Mouse (Mus musculus) left cerebral cortex, postnatal 14 days (tissue): Measurements from ENCODE around the gene Sfi1. TPM values are rescaled to one million over a fixed set of nuclear protein-coding genes. Genes with fewer than 3 reads are reported as not detected.
"Not testable (repeated sequence)": the region's sequence is repeated elsewhere in the genome, so short reads cannot be mapped to it uniquely, and the experiment has no call there.

Experiments
- DNase-seq, 2 experiments: peaks; one replicate each; pipeline ENCODE4 v3.0.0; 2021 to 2022; ENCODE audit warnings: low spot score in 2 of 2, mixed read lengths in 1 of 2
- intact Hi-C: fragments of 180-260 bp; cut with DNase I; formaldehyde crosslinking; loops from one replicate; pipeline ENCODE4 v1.15.1; 2025
- total RNA-seq, 2 experiments: library from RNA; stranded (reverse); gene quantifications; 2 replicates each; pipeline ENCODE4 v1.2.3; 2021

Gene Sfi1
- total RNA-seq, 2 experiments from 2014 or later = 43.2 to 49.5 TPM

DNA sequence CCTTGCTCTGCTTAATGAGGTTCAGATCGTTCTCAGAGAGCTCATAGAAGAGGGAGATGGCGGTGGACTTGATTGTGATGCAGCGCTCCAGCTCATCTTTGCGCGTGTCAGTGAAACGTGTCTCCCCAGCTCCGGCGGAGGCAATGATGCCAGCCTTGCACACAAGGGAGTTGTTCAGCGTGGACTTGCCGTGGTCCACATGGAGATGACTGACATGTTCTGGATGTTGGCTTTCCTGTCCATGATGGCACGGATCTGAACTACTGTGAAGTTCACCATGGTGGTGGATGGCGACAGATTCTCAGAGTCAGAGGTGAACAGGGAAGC is 42.6 kb downstream of the Sfi1 start:
- intact Hi-C loops, DNase-seq: not testable (repeated sequence)

DNA sequence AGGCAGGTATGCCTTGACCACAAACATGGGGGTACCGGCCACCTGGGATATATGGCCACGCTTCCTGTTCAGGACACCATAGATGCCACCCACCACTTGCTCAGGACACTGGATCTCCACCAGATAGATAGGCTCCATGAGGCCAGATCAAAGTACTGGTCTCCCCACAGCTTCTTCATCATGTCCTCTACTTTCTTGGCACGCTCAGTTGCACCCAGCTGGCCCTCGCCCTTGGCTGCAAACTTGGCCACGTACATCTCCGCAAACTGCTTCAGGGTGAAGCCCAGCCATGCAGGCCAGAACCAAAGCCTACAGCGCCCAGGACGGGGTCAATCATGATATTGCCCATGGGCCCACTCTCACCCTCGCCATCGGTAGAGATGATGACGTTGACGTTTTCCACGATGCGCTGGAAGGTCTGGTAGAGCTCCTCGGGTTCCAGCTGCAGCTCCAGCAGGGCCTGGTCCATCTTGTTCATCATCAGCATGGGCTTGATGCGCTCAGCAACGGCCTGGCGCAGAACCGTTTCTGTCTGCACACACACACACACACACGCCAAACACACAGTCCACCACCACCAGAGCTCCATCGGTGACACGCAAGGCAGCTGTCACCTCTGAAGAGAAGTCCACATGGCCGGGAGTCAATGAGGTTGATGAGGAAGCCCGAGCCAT is 43.1 kb downstream of the Sfi1 start:
- DNase-seq, intact Hi-C loops: not testable (repeated sequence)

DNA sequence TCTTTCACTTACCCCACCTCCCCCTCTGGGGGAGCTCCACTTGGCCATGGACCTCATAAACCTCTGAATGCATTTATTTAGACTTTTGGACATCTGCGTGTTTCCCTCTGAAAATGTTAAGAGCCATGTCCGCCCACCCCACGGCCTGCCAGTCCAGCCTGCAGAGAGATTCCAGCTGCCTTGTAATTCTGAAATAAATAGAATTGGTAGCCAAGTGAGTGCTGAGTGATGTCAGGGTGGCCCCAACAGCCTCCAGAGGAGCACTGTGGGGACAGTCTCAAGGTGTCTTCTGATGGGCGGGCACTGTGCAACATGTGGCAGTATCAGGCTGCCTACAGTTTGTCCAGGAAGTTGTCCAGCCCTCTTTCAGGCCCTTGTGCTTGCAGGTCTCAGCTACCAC is 43.8 kb downstream of the Sfi1 start:
- DNase-seq, intact Hi-C loops: not testable (repeated sequence)

DNA sequence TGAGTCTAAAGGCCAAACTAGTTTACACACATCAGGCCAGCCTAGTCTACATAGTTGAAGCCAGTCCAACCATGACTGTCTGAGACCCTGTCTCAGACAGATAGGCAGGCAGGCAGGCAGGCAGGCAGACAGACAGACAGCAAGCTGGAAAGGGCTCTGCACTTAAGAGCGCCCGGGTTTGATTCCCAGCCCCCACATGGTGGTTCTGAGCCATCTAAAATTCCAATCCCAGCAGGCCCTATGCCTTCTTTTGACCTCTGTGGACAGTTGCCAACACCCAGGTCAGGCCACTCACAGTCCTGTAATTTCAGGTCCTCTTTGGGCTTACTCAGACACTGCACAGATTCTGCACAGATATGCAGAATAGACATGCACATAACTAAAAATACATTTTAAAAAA is 46.5 kb downstream of the Sfi1 start:
- intact Hi-C loops, DNase-seq: not testable (repeated sequence)

DNA sequence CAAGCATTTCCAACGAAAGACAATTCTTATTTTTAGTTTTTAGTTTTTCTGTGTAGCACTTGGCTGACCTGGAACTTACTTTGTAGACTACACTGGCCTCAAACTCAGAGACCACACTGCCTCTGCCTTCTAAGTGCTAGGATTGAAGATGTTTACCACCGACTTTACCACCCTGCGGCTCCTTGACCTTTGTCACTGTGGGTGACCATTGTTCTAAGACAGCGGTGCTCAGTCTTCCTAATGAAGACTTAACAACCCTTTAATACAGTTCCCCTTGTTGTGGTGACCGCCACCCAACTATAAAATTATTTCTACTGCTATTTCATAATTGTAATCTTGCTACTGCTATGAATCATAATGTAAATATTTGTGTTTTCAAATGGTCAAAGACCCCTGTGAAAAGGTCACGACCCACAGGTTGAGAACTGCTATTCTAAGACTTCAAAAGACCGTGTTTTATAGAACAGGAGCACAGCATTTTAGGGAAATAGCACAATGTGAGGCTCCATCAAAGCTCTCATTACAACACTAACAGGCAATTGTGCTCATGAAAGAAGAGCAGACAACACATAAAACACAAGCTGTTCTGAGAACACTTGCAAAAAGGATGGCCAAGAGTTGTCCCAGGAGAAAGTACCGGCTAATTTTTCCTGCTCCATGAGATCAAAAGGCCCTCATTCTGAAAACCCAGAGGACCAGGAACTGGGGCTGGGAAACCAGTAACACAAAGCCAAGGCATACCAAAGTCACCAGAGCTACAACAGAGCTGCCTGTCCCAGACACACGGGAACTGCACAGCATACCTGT is 47.7 kb downstream of the Sfi1 start:
- intact Hi-C loops, DNase-seq: not testable (repeated sequence)

DNA sequence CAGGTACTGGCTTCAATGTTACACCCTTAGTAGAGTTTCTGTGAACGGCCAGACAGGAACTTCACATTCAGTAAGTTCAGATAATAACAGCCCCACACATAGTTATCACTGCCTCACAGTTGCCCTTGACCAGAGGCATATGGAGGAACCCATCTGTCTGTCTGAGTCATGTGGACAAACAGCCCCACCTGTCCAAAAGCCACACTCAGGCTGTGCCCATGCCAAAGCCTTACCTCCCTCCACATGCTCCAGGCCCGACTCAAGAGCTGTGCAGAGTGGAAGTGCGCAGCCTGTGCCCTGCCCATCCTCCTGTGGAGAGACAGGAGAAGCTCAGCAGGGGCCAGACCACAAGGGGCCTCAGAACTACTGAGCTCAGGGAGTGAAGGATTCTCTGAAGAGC is 49.3 kb downstream of the Sfi1 start:
- DNase-seq, intact Hi-C loops: not testable (repeated sequence)

DNA sequence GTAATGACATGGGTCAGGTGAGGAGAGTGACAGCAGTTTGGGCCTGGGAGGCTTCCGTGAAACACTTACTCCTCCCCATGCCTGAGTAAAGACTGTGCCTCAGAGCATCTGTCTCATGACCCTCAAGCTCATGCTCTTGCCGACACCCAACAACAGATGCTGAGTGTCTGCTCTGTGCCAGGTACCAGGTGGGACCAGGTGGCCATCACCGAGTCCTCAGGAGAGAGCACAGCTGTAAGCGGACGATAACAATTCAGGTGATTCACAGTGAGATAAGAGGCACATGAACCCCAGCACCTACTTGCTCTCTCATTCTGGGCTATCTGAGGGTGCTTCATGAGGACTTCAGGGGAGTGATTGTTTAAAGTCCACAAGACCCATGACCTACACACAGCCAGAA is 50.9 kb downstream of the Sfi1 start:
- intact Hi-C loops = not testable (repeated sequence)
- peak; percentile 74 to 93 for DNase-seq

DNA sequence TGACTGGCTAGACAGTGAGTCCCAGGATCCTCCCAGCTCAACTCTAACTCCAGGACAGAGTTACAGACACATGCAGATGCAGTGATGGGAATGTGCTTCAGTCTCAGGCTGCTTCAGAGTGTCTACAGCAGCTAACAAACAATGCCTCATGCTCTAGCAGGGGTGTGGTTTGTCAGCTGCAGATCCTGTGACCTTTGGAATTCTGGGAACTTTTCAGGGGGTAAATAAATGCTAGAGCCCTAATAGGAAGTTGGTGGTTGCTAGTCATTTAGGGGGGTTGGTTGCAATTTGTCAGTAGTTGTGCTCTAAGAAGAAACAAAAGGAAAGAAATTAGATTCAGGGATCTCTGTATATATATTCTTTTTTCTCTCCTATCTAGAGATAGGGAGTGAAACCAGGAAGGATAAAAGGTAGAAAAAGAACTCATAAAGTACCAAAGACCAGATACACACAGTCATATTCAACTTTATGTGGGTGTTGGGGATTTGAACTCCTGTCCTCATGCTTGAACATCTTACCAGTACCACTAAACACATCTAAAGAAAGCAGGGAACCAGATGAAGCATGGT is 52.2 kb downstream of the Sfi1 start:
- DNase-seq, intact Hi-C loops: not testable (repeated sequence)

DNA sequence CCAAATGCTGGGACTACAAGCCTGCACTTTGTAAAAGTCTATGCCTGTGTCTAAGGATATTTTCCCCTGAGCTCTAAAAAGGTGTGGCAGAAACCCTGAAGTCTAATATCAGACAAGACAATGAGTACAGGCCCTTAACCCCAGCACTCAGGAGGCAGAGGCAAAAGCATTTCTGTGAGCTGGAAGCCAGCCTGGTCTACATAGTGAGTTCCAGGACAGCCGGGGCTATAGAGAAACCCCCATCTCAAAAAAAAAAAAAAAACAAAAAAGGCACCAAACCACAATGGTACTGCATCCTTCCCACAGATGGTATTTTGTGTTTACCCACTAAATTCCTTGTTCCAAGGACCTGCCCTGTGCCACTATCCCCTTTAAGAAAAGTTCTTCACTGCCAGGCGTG is 54.9 kb downstream of the Sfi1 start:
- DNase-seq, intact Hi-C loops: not testable (repeated sequence)

DNA sequence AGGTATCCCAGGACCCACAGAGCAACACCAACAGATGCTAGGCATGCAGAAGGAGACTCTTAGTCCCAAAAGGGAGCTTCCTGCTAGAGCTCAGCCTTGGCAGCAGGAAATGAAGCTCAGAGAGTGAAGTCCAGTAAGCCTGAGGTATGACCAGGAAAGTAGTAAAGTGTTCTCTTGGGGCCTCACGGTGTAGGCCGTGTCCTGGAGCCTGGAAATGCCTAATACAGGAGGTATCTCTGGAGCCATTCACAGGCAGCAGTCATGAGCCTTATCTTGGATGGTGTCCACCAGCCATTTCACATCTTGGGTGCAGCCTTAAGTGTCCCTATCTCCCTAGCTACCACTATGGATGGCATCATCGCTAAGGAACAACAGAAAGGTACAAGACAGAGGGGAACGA is 56.0 kb downstream of the Sfi1 start:
- DNase-seq, intact Hi-C loops: not testable (repeated sequence)

DNA sequence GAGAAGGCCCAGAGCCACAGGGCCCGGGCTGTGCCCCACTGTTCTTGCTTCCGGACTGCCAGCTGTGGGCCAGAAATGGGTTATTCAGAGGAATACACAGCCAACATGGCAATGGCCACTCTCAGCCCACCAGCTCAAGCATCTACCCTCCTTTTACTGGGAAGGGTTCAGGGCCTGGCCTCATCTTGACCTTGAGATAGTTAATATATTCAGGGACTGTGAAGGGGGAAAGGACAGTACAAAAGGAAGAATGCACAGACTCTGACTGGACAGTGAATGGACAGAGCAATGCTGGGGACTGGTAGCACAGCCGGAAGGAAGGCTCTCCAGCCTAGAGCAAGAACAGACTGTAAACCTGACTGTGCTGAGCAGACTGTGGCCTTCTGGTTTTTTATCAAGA is 57.3 kb downstream of the Sfi1 start:
- DNase-seq, intact Hi-C loops: not testable (repeated sequence)

DNA sequence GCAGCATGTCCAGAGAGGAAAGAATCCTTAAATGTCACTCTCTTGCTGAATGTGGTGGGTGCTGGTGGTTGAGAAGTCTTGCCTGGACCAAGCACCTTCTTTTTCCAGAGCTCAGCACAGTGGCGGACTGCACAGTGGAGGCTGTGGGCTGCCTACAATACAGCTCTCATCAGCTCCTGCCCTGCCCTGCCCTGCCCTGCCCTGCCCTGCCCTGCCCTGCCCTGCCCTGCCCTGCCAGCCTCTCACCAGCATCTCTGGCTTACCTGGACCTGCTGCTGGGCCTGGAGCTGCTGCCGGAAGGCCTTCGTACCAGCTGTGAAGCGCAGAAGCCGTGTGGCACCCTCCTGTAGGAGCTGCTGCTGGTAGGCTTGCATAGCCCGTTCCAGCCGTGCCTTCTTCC is 57.9 kb downstream of the Sfi1 start:
- DNase-seq, intact Hi-C loops: not testable (repeated sequence)

DNA sequence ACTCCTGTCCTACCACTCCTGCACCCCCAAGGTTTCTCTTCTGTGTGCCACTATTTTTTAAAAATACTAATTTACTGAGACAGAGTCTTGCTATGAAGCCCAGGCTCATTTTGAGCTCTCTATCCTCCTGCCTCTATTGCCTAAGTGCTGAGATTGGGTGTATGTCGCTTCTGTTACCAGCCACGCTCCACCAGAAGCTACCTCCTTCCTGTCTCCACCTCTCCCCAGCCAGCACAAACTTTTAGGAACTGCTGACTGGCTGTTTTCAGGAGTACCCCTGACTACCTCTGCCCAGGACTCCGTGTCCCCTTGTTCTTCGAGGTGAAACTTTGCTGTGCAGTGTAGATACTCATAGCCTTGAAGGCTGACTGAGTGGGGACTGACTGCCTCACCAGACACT is 59.9 kb downstream of the Sfi1 start:
- intact Hi-C loops, DNase-seq: not testable (repeated sequence)

DNA sequence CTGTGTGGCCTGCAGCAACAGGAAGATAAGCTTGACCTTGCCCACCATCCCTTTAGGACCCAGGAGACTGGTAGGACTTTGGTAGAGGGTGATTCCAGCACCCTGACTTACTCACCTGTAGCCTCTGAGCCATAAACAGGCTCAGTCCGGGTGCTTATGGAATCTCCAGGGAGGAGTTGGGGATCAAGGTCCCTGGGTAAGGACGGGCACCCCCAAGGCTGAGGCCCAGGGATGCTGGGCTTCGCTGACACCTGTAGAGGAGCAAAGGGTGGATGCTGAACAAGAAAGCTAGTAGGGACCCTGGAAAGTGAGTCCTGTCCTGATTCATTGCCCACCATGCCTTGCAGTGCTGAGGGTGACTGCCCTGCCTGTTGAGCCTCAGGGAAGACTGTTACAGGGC is 60.3 kb downstream of the Sfi1 start:
- DNase-seq, intact Hi-C loops: not testable (repeated sequence)

DNA sequence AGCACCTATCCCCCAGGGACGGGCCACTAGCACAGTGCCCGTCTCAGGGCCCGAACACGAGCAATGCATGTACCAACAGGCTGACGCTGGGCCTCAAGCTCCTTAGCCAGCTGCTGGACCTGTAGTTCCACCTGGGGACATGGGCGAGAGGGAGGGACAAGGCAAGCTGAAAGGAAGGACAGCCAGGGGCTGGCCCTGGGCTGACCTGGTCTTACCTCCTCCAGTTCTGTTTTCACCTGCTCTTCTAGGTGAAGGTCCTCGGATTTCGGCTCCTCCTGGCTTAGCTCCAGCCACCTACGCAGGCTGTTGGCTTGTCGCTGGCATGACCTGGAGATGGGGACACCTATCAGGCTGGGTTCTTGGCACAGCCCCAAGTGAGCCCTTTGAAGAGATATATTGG is 61.3 kb downstream of the Sfi1 start:
- DNase-seq = peak; percentile 63 to 92
- intact Hi-C loops = not testable (repeated sequence)

DNA sequence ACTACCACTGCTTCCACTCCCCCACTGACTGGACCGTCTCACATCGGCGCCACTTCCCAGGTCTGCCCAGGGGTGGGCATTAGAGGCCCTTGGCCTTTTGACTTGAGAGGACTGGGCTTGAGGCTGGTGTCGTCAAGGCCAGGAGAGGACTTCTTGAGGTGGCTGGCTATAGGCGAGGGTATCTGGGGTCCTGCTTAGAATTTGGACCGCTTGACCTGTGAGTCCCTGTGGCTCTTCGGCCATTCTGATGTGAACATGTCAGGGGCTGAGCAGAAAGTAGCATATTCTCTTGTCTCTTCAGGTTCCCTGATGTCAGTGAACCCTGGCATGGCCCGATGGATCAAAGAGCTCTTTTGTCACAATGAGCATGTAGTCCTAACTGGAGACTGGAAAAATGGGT is 63.4 kb downstream of the Sfi1 start:
- intact Hi-C loops = not testable (repeated sequence)
- peak; percentile 77 to 96 for DNase-seq

DNA sequence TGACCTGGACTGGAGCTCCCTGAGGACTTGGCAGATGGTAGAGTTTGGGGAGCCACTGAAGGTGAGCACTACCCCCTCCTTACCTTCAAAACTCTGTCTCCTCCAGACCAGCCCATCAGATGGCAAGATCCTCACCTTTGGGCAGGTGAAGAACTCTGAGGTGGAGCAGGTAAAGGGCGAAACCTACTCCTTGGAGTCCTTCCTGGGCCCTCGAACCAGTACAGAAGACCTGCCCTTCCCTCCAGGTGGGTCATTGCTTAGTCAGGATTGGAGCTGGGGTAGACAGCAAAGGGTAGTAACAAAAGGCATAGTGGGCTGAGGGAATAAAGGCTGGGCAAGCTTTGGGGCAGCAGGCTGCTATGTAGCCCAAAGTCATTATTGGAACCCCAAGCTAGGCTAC is 64.0 kb downstream of the Sfi1 start:
- DNase-seq, intact Hi-C loops: not testable (repeated sequence)

DNA sequence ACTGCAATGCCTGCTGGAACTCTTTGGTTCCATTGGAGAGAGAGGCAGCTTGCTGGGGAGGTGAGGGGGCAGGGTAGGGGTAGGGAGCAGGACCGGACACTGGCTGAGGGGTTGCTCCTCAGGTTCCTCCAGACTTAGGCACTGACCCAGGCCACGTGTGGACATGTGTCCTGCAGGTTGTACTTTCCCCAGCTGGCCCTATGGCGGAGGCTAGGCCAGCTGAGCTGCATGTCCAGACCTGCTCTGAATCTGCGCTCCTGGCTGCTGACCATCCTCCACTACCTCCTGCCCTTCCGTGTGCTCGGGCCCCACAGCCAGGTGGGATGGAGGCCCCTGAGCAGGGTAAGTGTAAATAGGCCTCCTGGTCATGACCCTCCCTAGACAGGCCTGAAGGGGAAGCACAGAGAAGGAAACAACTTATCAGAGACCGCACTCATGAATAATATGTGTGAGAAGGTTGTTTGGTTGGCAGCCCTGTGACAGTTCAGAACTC is 65.9 kb downstream of the Sfi1 start:
- intact Hi-C loops, DNase-seq: not testable (repeated sequence)

DNA sequence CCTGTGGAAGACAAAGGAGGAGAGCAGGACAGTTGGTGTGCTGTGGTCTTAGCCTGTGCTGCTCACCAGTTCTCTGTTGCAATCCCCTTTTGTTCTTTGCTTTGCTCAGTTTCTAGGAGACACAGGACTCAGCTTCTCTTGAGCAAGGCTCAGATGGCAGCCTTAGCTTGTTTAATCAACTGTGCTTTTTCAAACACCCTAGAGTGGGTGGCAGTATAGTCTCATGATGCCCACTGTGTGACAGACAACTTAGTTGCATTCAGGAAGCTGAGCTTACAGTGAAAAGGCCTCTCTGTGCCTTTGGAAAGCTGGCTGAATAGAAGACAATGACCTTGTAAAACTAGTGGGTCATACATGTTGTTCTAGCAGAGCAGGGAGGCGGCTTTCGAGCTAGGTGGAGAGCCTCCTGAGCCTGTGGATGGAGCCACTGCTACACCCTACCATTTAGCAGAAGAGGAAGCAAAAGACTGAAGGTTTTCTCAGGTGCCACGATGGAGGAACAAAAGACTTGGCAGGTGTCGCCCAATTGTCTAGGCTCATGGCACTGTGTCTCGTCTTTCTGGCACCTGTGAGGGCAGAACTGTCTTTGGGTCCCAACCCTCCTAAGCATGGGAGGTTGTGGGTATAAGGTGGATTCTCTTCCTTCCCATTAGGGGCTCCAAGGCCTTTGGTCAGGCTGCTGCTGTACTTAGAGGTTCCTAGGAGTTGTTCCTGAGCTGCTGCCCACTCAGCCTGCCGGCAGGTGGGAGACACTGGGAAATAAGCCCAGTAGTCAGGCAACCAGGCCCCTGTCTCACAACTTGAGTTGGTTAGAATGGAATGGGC is 66.6 kb downstream of the Sfi1 start:
- intact Hi-C loops = not testable (repeated sequence)
- peak; percentile 92 to 100 for DNase-seq
